Mouse (Mus musculus) bone marrow, adult 2 months (tissue): ENCODE measurements at regions not wholly inside any gene's neighbourhood (a gene's known extent, or its start where the extent isn't known, plus 50 kb on each side); places are given as distances from the start of the nearest gene placed in this dataset.

Source experiments
- H3K27ac ChIP-seq: fragments of 200-500 bp; 2 replicates; pipeline ENCODE4 v1.5.1; 2012; ENCODE audit warnings: low read depth, mild to moderate bottlenecking, control low read depth, inconsistent platforms, low read length; ENCODE audit not compliant: control insufficient read depth, poor library complexity, insufficient read depth
- H3K4me1 ChIP-seq: fragments of 200-500 bp; 2 replicates; pipeline ENCODE4 v1.6.1; 2011; ENCODE audit warnings: low read length; ENCODE audit not compliant: control insufficient read depth, insufficient read depth
- H3K4me3 ChIP-seq: fragments of 200-500 bp; replicated peaks from 2 replicates; pipeline ENCODE3; 2011; ENCODE audit warnings: mild to moderate bottlenecking, low read depth, low read length, control low read depth; ENCODE audit not compliant: control insufficient read depth
- CTCF ChIP-seq: fragments of 200-500 bp; IDR thresholded peaks from 2 replicates; pipeline ENCODE4 v1.5.1; 2011; ENCODE audit warnings: low read length, control low read depth; ENCODE audit not compliant: control insufficient read depth, insufficient read depth
- POLR2A ChIP-seq: fragments of 200-500 bp; IDR thresholded peaks from 2 replicates; pipeline ENCODE4 v1.6.1; 2011; ENCODE audit warnings: low read depth, mild to moderate bottlenecking, control low read depth, low read length, borderline replicate concordance; ENCODE audit not compliant: control insufficient read depth
- WGBS: fragments of 180-500 bp; shearing (Covaris S2); methylation state at CpG from one replicate; pipeline ENCODE4 v1.1.7; 2018; 5-methylcytosine and 5-hydroxymethylcytosine counted together

DNA sequence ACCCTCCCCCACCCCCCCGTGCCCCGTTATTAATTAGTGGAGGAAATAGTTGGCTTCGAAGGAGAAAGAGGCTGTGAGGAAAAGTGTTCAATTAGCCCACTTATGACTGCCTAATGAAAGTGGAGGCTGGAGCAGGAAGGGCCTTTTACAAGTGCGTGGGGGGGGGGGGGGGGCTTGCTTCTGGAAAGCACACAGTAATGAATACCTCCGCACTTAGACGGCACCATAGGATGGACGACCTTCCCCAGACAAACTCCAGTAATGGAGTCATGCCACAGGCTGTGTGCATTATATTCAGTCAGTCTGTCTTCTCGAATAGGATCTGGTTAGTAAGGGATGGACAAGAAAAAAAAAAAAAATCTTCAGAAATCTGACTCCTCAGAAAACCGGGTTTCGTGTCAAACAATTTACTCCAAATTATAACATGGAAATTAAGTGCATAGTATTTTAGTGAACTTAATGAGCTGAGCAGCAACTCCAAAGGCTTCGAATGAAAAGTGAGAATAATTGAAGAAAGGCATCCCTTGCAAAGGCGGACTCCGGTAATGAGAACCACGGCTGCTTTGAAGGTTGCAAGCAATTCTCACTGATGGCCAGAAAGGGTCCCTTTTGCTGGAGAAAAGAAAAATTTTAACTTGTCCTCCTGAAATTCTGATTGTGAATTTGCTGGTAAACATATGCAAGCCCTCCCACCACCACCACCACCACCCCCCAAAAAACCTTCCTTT lies 258.6 kb downstream of the Epha4 start:
- Histone ChIP-seq H3K4me3 (no peak overlapping the region), H3K4me1 (no peaks in the 10 kb centered on the region), H3K27ac (no peak overlapping the region)
- WGBS: 82% methylated on average over 14 of the region's 14 CpGs
- TF ChIP-seq POLR2A: no peak
- TF ChIP-seq CTCF: no peak

DNA sequence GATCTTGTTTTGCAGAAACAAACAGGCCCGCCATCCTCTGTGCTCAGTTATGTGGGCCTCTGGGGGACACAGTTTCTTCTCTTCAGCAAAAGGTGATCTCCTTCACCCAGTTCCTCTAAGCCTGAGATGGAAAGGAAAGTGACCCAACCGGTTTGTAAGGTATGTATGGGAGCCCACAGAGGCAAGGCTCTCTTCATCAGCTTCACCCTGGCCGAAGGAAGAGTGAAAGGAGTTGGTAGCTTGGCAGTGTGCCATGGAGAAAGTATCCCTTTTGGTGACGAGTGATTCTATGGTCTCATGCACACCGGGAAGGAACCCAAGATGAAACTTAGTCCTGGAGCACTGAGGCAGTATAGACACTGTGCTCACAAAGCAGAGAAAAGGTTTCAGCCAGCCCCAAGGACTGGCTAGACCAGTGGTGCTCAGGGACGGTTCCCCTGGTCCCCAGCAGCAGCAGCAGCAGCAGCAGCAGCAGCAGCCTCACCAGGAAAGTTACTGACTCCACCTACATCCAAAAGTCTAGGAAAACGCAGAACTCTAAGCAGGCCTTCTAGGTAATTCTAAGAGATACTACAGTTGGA lies 256.1 kb downstream of the Epha4 start:
- no peak overlapping the region for H3K4me3 ChIP-seq
- no peak overlapping the region for H3K27ac ChIP-seq
- WGBS: 62% methylated on average over 7 of the region's 7 CpGs
- TF ChIP-seq CTCF (no peak), POLR2A (no peak)
- H3K4me1 ChIP-seq: no peaks in the 10 kb centered on the region

DNA sequence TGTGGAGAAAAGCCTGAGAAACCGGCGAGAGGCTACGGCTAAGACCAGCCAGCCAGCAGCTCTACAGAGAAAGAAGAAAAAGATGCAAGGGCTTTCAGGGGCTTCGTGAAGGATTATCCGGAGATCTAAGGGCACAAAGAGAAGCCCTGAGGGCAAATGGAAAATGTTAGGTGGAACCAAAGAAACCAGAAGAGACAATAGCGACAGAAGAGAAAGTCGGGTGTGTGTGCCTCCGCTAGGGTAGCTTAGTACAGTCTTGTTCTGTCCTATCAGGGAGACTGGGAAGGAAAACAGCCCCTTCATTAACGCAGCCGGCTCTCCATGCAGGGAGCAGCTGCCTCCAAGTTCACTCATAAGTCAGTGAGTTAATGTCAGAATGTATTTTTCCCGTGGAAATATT lies 255.1 kb downstream of the Epha4 start:
- TF ChIP-seq POLR2A: no peak
- TF ChIP-seq CTCF: no peak
- Histone ChIP-seq H3K27ac (no peak overlapping the region), H3K4me3 (no peak overlapping the region), H3K4me1 (no peaks in the 10 kb centered on the region)
- WGBS: 83% methylated on average over 11 of the region's 11 CpGs

DNA sequence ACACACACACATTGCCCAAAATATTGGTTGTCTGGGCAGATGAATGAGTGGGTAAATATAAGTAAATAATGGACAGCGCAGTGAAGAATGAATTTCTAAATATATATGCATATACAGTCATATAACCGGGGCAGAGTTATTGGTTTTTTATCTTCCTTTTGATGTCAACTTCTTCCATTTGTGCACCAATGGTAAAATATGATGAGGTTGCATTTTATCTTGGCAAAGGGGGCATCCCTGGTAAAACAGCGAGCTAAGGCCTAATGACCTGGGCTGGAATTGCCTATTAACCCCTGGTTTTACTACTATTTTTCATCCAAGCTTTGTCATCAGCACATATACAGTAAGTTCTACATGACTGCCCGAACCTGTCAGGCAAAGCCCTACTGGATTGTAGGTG lies 253.2 kb downstream of the Epha4 start:
- 80% methylated on average over 4 of the region's 4 CpGs for WGBS
- Histone ChIP-seq H3K4me3 (no peak overlapping the region), H3K27ac (no peak overlapping the region), H3K4me1 (no peaks in the 10 kb centered on the region)
- TF ChIP-seq POLR2A: no peak

DNA sequence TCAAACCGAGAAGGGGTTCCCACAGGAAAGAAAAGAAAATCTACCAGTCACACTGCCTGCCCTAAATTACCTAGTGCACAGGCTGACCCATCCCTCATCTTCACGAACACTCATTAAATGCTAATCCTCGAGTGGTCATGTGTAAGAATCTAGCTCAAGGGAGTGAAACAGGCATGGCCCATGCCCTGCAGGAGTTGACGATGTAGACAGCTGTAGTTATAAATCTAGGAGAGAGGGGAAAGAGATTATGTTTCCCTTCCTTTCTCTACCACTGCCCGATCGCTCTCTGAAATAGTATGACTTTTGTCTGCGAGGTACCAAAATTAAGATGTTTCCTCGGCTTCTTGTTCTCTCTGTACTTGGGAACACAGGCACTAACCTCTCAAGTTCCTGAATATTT lies 249.2 kb downstream of the Epha4 start:
- no peak overlapping the region for H3K27ac ChIP-seq
- TF ChIP-seq POLR2A (no peak), CTCF (no peak)
- no peak overlapping the region for H3K4me3 ChIP-seq
- 81% methylated on average over 8 of the region's 8 CpGs for WGBS
- no peaks in the 10 kb centered on the region for H3K4me1 ChIP-seq

DNA sequence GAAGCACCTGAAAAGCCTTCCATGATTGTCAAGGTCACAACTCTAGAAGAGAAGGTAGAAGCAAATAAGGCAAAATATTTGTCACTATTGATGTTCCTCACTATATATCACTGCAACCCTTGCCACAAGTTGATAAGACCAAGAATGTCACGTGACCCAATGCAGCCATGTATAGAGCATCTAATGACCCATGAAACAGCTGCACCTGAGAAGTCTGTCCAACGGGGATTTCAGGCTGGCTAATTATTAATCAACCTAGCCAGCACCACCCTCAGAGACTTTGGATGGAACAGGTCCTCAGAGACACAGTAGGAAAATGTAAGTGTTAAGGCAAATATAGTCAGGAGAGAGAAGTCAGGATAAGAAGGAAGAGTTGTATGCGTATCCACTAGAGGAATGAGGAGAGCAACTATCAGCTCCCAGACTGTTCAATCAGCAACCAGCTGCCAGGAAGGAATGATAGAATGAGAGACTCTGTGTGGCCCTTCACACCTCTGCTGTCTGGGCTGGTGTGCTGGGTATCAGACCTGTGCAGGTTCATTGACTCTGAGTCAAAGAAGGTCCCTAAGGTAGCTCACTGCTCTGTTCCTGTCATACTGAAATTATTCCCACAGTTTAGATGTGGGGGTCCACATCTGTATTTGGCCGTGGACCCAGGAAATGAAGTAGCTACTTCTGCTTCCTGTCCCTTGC lies 247.4 kb downstream of the Epha4 start:
- 63% methylated on average over 4 of the region's 4 CpGs for WGBS
- H3K4me1 ChIP-seq: no peaks in the 10 kb centered on the region
- H3K4me3 ChIP-seq: no peak overlapping the region
- TF ChIP-seq CTCF: no peak
- H3K27ac ChIP-seq: no peak overlapping the region

DNA sequence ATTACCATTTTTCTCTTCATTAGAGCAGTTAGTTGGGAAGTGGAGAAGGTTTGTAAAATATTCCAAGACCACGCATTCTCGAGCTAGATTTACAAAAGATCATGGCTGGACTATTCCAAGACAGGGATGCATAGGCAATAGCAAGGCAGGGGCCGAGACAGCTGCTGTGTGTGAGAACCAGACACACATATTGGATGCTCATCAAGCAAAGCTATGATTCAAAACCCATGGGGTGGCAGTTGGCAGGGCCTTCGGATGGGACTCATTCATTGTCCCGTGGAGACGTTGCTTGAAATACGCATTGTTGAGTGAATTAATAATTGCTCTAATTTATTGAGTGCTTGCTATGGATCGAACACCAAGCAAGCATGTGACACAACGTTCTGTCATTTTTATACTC lies 239.6 kb downstream of the Epha4 start:
- no peak for TF ChIP-seq CTCF
- TF ChIP-seq POLR2A: no peak
- no peak overlapping the region for H3K4me3 ChIP-seq
- WGBS: 81% methylated on average over 9 of the region's 9 CpGs

DNA sequence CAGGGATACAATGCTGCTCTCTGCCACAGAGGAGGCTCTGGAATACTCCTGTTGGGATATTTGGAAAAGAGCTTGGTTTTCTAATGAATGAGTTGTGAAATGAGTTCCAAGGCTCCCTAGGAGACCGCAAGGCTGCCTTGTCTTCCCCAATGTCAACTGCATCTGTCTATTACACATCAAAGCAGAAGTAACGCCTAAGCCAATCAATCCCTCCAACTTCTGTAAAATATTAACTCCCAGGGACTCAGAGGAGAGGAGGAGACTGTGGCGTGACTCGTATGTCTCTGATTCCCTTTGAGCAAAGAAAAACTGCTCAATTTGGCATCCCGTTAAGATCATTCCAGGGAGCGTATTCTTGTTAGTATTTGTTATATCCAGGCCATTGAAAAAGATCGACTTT lies 235.3 kb downstream of the Epha4 start:
- TF ChIP-seq CTCF (no peak), POLR2A (no peak)
- 76% methylated on average over 7 of the region's 7 CpGs for WGBS
- Histone ChIP-seq H3K4me1 (peaks cover 1% of the 10 kb centered on the region; the same call in 1 of the 2 replicates), H3K27ac (no peak overlapping the region), H3K4me3 (no peak overlapping the region)

More for the DNA sequence above, 239.6 kb downstream of the Epha4 start:
- Histone ChIP-seq H3K27ac (no peak overlapping the region), H3K4me1 (no peaks in the 10 kb centered on the region)
